Comparison of ENCODE assay signal across 10 mouse cellular contexts in the genomic region with DNA sequence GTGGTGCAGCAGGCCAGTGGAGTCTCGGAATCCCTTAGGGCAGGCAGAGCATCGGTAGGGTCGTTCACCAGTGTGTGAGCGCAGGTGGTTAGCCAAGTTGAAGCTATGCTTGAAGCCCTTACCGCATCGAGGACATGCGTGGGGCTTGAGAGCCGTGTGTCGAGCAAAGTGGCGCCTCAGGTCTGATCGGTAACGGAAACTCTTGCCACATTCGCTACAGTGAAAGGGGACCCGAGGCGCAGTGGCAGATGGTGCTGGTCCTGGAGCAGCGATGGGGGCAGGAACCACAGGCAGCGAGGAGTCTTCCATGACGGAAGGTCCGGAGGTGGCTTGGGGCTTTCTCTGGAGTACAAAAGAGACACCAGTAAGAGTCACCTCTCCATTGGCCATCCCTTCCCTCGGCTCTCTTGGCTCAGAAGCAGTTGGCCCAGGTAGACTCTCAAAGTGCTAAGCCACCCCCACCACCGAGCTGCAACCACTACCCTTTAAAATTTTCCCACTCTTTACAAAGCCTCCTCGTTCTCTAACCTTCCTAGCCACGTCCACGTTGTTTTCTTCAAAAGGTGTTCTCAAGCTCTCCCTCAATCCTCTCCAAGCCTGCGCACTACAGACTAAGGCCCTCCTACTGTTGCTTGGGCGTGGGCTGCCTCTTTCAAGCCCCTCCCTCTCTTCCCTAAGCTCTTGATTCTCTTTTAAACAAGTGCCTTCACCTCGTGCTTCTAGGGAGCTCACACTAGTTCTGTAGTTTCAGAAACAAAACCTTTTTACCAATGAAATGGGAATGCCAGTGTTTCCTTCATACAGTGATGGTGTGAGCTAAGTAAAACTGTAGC. TPM values are rescaled to one million over a fixed set of nuclear protein-coding genes. Genes with fewer than 3 reads are reported as not detected.
DNase-seq lines count a peak whose midpoint lies in the region; ATAC-seq lines count a peak whose summit lies in the region.
"Had no signal": no experiment of that assay in that cellular context is flagged by ENCODE, and none has a peak within 500 bp of the region (broad histone marks: within the 10 kb centered on the region; RNA-seq: fewer than 3 reads in every experiment).

No protein-coding gene starts in this region.

- H3K27me3 ChIP-seq in kidney, embryonic 14.5 days (ENCODE audit: control insufficient read depth, insufficient read depth, low read length): no peaks in the 10 kb centered on the region
- no peaks in the 10 kb centered on the region for H3K27me3 ChIP-seq in embryonic facial prominence, embryonic 13.5 days
- no peaks in the 10 kb centered on the region for H3K27me3 ChIP-seq in lung, embryonic 16.5 days (ENCODE audit: control insufficient read depth, insufficient read depth, low read depth, low read length)

- no peak for ATAC-seq in kidney, embryonic 14.5 days (ENCODE audit: low FRiP score, low TSS enrichment)
- ATAC-seq in embryonic facial prominence, embryonic 13.5 days (ENCODE audit: insufficient number of reproducible peaks, insufficient read depth, low FRiP score, low TSS enrichment, low read depth): no peak
- ATAC-seq in lung, embryonic 16.5 days (ENCODE audit: low read depth): no peak
- no peak for ATAC-seq in granulocyte monocyte progenitor cell, adult 5-6 weeks (replicated peaks; ENCODE audit: poor library complexity, severe bottlenecking)

- H3K4me2 ChIP-seq in kidney, embryonic 14.5 days (replicated peaks; ENCODE audit: low read depth, low read length): peak overlapping the region; percentile 40
- H3K4me2 ChIP-seq in embryonic facial prominence, embryonic 13.5 days: peak overlapping the region; percentile 64
- peak overlapping the region; percentile 55 for H3K4me2 ChIP-seq in lung, embryonic 16.5 days (ENCODE audit: low read depth, low read length)

- H3K4me1 ChIP-seq in kidney, embryonic 14.5 days (ENCODE audit: control insufficient read depth, insufficient read depth, low read length): peaks cover 3% of the 10 kb centered on the region; the same call in 1 of the 2 replicates
- H3K4me1 ChIP-seq in embryonic facial prominence, embryonic 13.5 days: peaks cover 10% of the 10 kb centered on the region
- peaks cover 14% of the 10 kb centered on the region for H3K4me1 ChIP-seq in lung, embryonic 16.5 days (replicated peaks; ENCODE audit: control insufficient read depth, insufficient read depth, low read length)

- H3K36me3 ChIP-seq in kidney, embryonic 14.5 days (ENCODE audit: control insufficient read depth, insufficient read depth, low read length): peaks cover 52% of the 10 kb centered on the region
- H3K36me3 ChIP-seq in embryonic facial prominence, embryonic 13.5 days: peaks cover 57% of the 10 kb centered on the region
- peaks cover 50% of the 10 kb centered on the region for H3K36me3 ChIP-seq in lung, embryonic 16.5 days (ENCODE audit: control insufficient read depth, insufficient read depth, low read length)

- 91% methylated on average over 27 of the region's 27 CpGs for WGBS in kidney, embryonic 14.5 days
- WGBS in embryonic facial prominence, embryonic 13.5 days: 93% methylated on average over 27 of the region's 27 CpGs
- 85% methylated on average over 27 of the region's 27 CpGs for WGBS in lung, embryonic 16.5 days

- DNase-seq in kidney, adult 9 months: no peak
- peak; percentile 17 for DNase-seq in NIH3T3 (ENCODE audit: low read depth)
- DNase-seq in testis, postnatal 14 days (ENCODE audit: low spot score): no peak
- DNase-seq: cerebellum, adult 2 months; gastrocnemius, postnatal 36 days had no signal

- H3K9me3 ChIP-seq in kidney, embryonic 14.5 days (ENCODE audit: control insufficient read depth, low read length): peaks cover 2% of the 10 kb centered on the region; the same call in 1 of the 2 replicates
- no peaks in the 10 kb centered on the region for H3K9me3 ChIP-seq in embryonic facial prominence, embryonic 13.5 days
- no peaks in the 10 kb centered on the region for H3K9me3 ChIP-seq in lung, embryonic 16.5 days (ENCODE audit: control insufficient read depth, low read length)

- no peak overlapping the region; the same call in 1 of the 2 replicates for H3K4me3 ChIP-seq in kidney, embryonic 14.5 days (ENCODE audit: low read length)
- H3K4me3 ChIP-seq in embryonic facial prominence, embryonic 13.5 days: peak overlapping the region; percentile 56
- H3K4me3 ChIP-seq in lung, embryonic 16.5 days (ENCODE audit: low read length): peak overlapping the region; percentile 83

- H3K27ac ChIP-seq in kidney, embryonic 14.5 days (ENCODE audit: low read depth, low read length): no peak overlapping the region
- no peak overlapping the region for H3K27ac ChIP-seq in embryonic facial prominence, embryonic 13.5 days
- H3K27ac ChIP-seq in lung, embryonic 16.5 days (ENCODE audit: low read length): peak overlapping the region; percentile 58

- H3K9ac ChIP-seq in kidney, embryonic 14.5 days (ENCODE audit: low read depth, low read length): no peak overlapping the region
- no peak overlapping the region for H3K9ac ChIP-seq in embryonic facial prominence, embryonic 13.5 days
- H3K9ac ChIP-seq in lung, embryonic 16.5 days (ENCODE audit: low read length): no peak overlapping the region

RNA-seq across cellular contexts. Expression of gene Zfp524, which starts 1.3 kb away (rescaled TPM):
- 11.7 and 12.3 TPM in 2 replicates for polyA plus RNA-seq in kidney, embryonic 14.5 days (2014; fragmentation: Nextera tagmentation; extraction: Ambion mirVana)
- 10.3 and 12.0 TPM in 2 replicates for polyA plus RNA-seq in embryonic facial prominence, embryonic 13.5 days (2015; fragmentation: Nextera tagmentation; extraction: Ambion mirVana)
- polyA plus RNA-seq in lung, embryonic 16.5 days (2015; fragmentation: Nextera tagmentation; extraction: Ambion mirVana): 19.3 and 21.4 TPM in 2 replicates
- total RNA-seq in granulocyte monocyte progenitor cell, adult 5-6 weeks (2014; fragmentation: Nextera tagmentation): 23.3 and 30.7 TPM in 2 replicates
- total RNA-seq in granulocyte monocyte progenitor cell, adult 5-6 weeks (2017): 8.5 and 9.3 TPM in 2 replicates

RNA-seq across cellular contexts. Expression of gene Fiz1, which starts 1.6 kb away (rescaled TPM):
- polyA plus RNA-seq in kidney, embryonic 14.5 days (2014; fragmentation: Nextera tagmentation; extraction: Ambion mirVana): 46.5 and 48.6 TPM in 2 replicates
- polyA plus RNA-seq in embryonic facial prominence, embryonic 13.5 days (2015; fragmentation: Nextera tagmentation; extraction: Ambion mirVana): 45.7 and 47.9 TPM in 2 replicates
- 33.1 and 34.5 TPM in 2 replicates for polyA plus RNA-seq in lung, embryonic 16.5 days (2015; fragmentation: Nextera tagmentation; extraction: Ambion mirVana)
- 27.4 and 33.9 TPM in 2 replicates for total RNA-seq in granulocyte monocyte progenitor cell, adult 5-6 weeks (2014; fragmentation: Nextera tagmentation)
- total RNA-seq in granulocyte monocyte progenitor cell, adult 5-6 weeks (2017): 15.6 and 23.4 TPM in 2 replicates

RNA-seq across cellular contexts. Expression of gene Gm44973, which starts 2.4 kb away (rescaled TPM):
- polyA plus RNA-seq in kidney, embryonic 14.5 days (2014; fragmentation: Nextera tagmentation; extraction: Ambion mirVana): 1.1 and 3.4 TPM in 2 replicates
- polyA plus RNA-seq in embryonic facial prominence, embryonic 13.5 days (2015; fragmentation: Nextera tagmentation; extraction: Ambion mirVana): 1.2 TPM in 1 of 2 replicates, not detected in the other
- 1.2 and 1.3 TPM in 2 replicates for polyA plus RNA-seq in lung, embryonic 16.5 days (2015; fragmentation: Nextera tagmentation; extraction: Ambion mirVana)
- total RNA-seq in granulocyte monocyte progenitor cell, adult 5-6 weeks (2014; fragmentation: Nextera tagmentation): not detected in 2 replicates
- total RNA-seq in granulocyte monocyte progenitor cell, adult 5-6 weeks (2017): 7.5 TPM in 1 of 2 replicates, not detected in the other
- total RNA-seq: gastrocnemius, postnatal 36 days; left cerebral cortex, adult 8-10 months had no signal
- polyA plus RNA-seq: cerebellum, adult 2 months had no signal

RNA-seq across cellular contexts. Expression of gene Zfp865, which starts 7.3 kb away (rescaled TPM):
- 9.9 and 10.0 TPM in 2 replicates for polyA plus RNA-seq in kidney, embryonic 14.5 days (2014; fragmentation: Nextera tagmentation; extraction: Ambion mirVana)
- 7.7 and 7.9 TPM in 2 replicates for polyA plus RNA-seq in embryonic facial prominence, embryonic 13.5 days (2015; fragmentation: Nextera tagmentation; extraction: Ambion mirVana)
- polyA plus RNA-seq in lung, embryonic 16.5 days (2015; fragmentation: Nextera tagmentation; extraction: Ambion mirVana): 5.5 and 5.7 TPM in 2 replicates
- total RNA-seq in granulocyte monocyte progenitor cell, adult 5-6 weeks (2014; fragmentation: Nextera tagmentation): 15.2 and 18.2 TPM in 2 replicates
- total RNA-seq in granulocyte monocyte progenitor cell, adult 5-6 weeks (2017): 8.4 and 11.2 TPM in 2 replicates

RNA-seq across cellular contexts. Expression of gene Ccdc106, which starts 7.5 kb away (rescaled TPM):
- 23.2 and 25.5 TPM in 2 replicates for polyA plus RNA-seq in kidney, embryonic 14.5 days (2014; fragmentation: Nextera tagmentation; extraction: Ambion mirVana)
- 46.1 and 55.4 TPM in 2 replicates for polyA plus RNA-seq in embryonic facial prominence, embryonic 13.5 days (2015; fragmentation: Nextera tagmentation; extraction: Ambion mirVana)
- polyA plus RNA-seq in lung, embryonic 16.5 days (2015; fragmentation: Nextera tagmentation; extraction: Ambion mirVana): 5.3 and 5.5 TPM in 2 replicates
- 1.8 TPM in 1 of 2 replicates, not detected in the other for total RNA-seq in granulocyte monocyte progenitor cell, adult 5-6 weeks (2014; fragmentation: Nextera tagmentation)
- not detected in 2 replicates for total RNA-seq in granulocyte monocyte progenitor cell, adult 5-6 weeks (2017)
